Mouse (Mus musculus) thymus, adult 2 months (tissue): ENCODE results near the gene Plaur. TPM values are rescaled to one million over a fixed set of nuclear protein-coding genes. Genes with fewer than 3 reads are reported as not detected.
"Not testable (repeated sequence)": the region's sequence is repeated elsewhere in the genome, so short reads cannot be mapped to it uniquely, and the experiment has no call there.

Source experiments
- DNase-seq: peaks from one replicate; pipeline ENCODE4 v3.0.0; 2021
- H3K27ac ChIP-seq: fragments of 200-500 bp; 2 replicates; pipeline ENCODE4 v1.5.1; 2012; ENCODE audit warnings: low read length, control low read depth; ENCODE audit not compliant: control insufficient read depth, insufficient read depth
- H3K27me3 ChIP-seq: fragments of 200-500 bp; 2 replicates; pipeline ENCODE4 v1.6.1; 2012; ENCODE audit warnings: mild to moderate bottlenecking, low read length, moderate library complexity, mixed read lengths; ENCODE audit not compliant: control insufficient read depth, insufficient read depth
- H3K36me3 ChIP-seq: fragments of 200-500 bp; 2 replicates; pipeline ENCODE4 v1.6.1; 2012; ENCODE audit warnings: mild to moderate bottlenecking, low read length, moderate library complexity; ENCODE audit not compliant: control insufficient read depth, insufficient read depth
- H3K4me1 ChIP-seq: fragments of 200-500 bp; replicated peaks from 2 replicates; pipeline ENCODE4 v1.6.1; 2012; ENCODE audit warnings: low read length; ENCODE audit not compliant: control insufficient read depth, insufficient read depth
- H3K4me3 ChIP-seq: fragments of 200-500 bp; 2 replicates; pipeline ENCODE4 v1.5.1; 2012; ENCODE audit warnings: mild to moderate bottlenecking, low read length, control low read depth, moderate library complexity; ENCODE audit not compliant: control insufficient read depth, insufficient read depth
- CTCF ChIP-seq: fragments of 200-500 bp; IDR thresholded peaks from 2 replicates; pipeline ENCODE4 v1.5.1; 2012; ENCODE audit warnings: mild to moderate bottlenecking, control low read depth, low read length, moderate library complexity, borderline replicate concordance; ENCODE audit not compliant: control insufficient read depth, poor library complexity, insufficient read depth; ENCODE audit errors: extremely low read depth
- POLR2A ChIP-seq: fragments of 200-500 bp; IDR thresholded peaks from 2 replicates; pipeline ENCODE4 v1.6.1; 2012; ENCODE audit warnings: mild to moderate bottlenecking, low read length, control low read depth, moderate library complexity; ENCODE audit not compliant: control insufficient read depth, poor library complexity, insufficient read depth; ENCODE audit errors: extremely low read depth
- WGBS: fragments of 180-500 bp; shearing (Covaris S2); methylation state at CpG from one replicate; pipeline ENCODE4 v1.1.7; 2018; 5-methylcytosine and 5-hydroxymethylcytosine counted together
- polyA plus RNA-seq: library from polyadenylated mRNA; depleted of rRNA; stranded (reverse); fragments of >200 nt; gene quantifications from 2 replicates; pipeline ENCODE4 v1.2.3, GENCODE M21; 2012; rRNA removed

Gene Plaur
- polyA plus RNA-seq, 1 experiment, result 9.5 TPM

- Histone ChIP-seq H3K4me1 (no peaks in the 10 kb centered on the region), H3K4me3 (no peak overlapping the region), H3K27ac (no peak overlapping the region), H3K36me3 (no peaks in the 10 kb centered on the region), H3K27me3 (no peaks in the 10 kb centered on the region)
- WGBS, result 80% methylated on average over 3 of the region's 3 CpGs
- no peak for TF ChIP-seq POLR2A
- TF ChIP-seq CTCF, result no peak
- no peak for DNase-seq
These were observed 56.8 kb downstream of the Plaur start for GRCm38 (mm10) chr7:24519130-24519529.

- H3K27ac ChIP-seq, H3K4me1 ChIP-seq, H3K36me3 ChIP-seq, H3K4me3 ChIP-seq, DNase-seq, H3K27me3 ChIP-seq: not testable (repeated sequence)
- 91% methylated on average over 10 of the region's 10 CpGs for WGBS
These were observed 57.8 kb downstream of the Plaur start for GRCm38 (mm10) chr7:24520054-24520453.

DNA sequence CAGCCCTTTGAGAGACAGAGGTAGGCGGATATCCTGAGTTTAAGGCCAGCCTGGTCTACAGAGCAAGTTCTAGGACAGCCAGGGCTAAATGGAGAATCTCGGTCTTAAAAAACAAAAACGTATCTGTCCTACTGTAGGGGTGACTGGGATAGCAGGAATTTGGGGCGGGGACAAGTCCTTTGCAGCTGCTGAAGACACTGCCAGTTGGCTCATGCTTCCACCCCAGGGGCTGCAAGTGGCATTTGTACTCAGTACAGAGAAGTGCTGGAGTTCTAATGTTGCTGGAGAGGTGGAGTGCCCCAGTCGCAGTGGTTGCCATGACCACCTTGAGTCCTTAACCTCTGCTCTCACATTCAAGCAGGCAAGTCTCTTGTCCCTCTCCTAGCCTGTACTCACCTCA, 60.5 kb downstream of the Plaur start:
- WGBS, result 69% methylated on average over 5 of the region's 5 CpGs
- Histone ChIP-seq H3K4me3 (no peak overlapping the region), H3K36me3 (no peaks in the 10 kb centered on the region), H3K4me1 (no peaks in the 10 kb centered on the region; the same call in 1 of the 2 replicates), H3K27ac (no peak overlapping the region), H3K27me3 (no peaks in the 10 kb centered on the region)
- no peak for TF ChIP-seq POLR2A
- TF ChIP-seq CTCF, result no peak
- DNase-seq, result no peak

GRCm38 (mm10) chr7:24523723-24524122, 61.4 kb downstream of the Plaur start:
- no peaks in the 10 kb centered on the region for H3K27me3 ChIP-seq
- WGBS, result 75% methylated on average over 6 of the region's 6 CpGs
- no peak overlapping the region for H3K4me3 ChIP-seq
- H3K27ac ChIP-seq, result no peak overlapping the region
- no peak for TF ChIP-seq POLR2A
- no peak for TF ChIP-seq CTCF
- DNase-seq, result no peak
- H3K4me1 ChIP-seq, result no peaks in the 10 kb centered on the region; the same call in 1 of the 2 replicates
- no peaks in the 10 kb centered on the region for H3K36me3 ChIP-seq

- Histone ChIP-seq H3K36me3 (no peaks in the 10 kb centered on the region), H3K4me1 (peaks cover 6% of the 10 kb centered on the region), H3K27me3 (no peaks in the 10 kb centered on the region), H3K4me3 (no peak overlapping the region), H3K27ac (no peak overlapping the region)
- TF ChIP-seq CTCF (no peak), POLR2A (no peak)
- no peak for DNase-seq
- WGBS, result 81% methylated on average over 6 of the region's 6 CpGs
These were observed 62.7 kb downstream of the Plaur start for GRCm38 (mm10) chr7:24524978-24525377.

Other genes with a start within 250 kb of the Plaur start
- gene Zfp109, start 224.9 kb upstream of the Plaur start, polyA plus RNA-seq, result 2.3 and 2.6 TPM in 2 replicates
- gene Zfp108, start 207.7 kb upstream of the Plaur start, polyA plus RNA-seq, result 0.34 and 0.43 TPM in 2 replicates
- 1.2 and 1.7 TPM in 2 replicates for gene Zfp93, start 192.1 kb upstream of the Plaur start, polyA plus RNA-seq
- gene Zfp61, start 161.3 kb upstream of the Plaur start, polyA plus RNA-seq, result 16.1 and 22.6 TPM in 2 replicates
- gene Zfp94, start 145.8 kb upstream of the Plaur start, polyA plus RNA-seq, result 6.2 and 6.8 TPM in 2 replicates
- gene Tescl, start 128.5 kb upstream of the Plaur start, polyA plus RNA-seq, result 0.12 TPM in 1 of 2 replicates, not detected in the other
- gene Lypd5, start 113.3 kb upstream of the Plaur start, polyA plus RNA-seq, result 0.85 and 1.00 TPM in 2 replicates
- 402 and 429 TPM in 2 replicates for gene Kcnn4, start 92.2 kb upstream of the Plaur start, polyA plus RNA-seq
- gene Smg9, start 62.9 kb upstream of the Plaur start, polyA plus RNA-seq, result 166 and 168 TPM in 2 replicates
- 0.97 and 3.0 TPM in 2 replicates for gene Irgc1, start 10.2 kb upstream of the Plaur start, polyA plus RNA-seq
- 6.4 and 7.1 TPM in 2 replicates for gene Cadm4, start 19.5 kb downstream of the Plaur start, polyA plus RNA-seq
- 14.4 and 18.7 TPM in 2 replicates for gene Zfp428, start 44.5 kb downstream of the Plaur start, polyA plus RNA-seq
- gene AC161166.1, start 50.0 kb downstream of the Plaur start, polyA plus RNA-seq, result 0.08 TPM in 1 of 2 replicates, not detected in the other
- gene Irgq, start 68.2 kb downstream of the Plaur start, polyA plus RNA-seq, result 34.7 and 36.6 TPM in 2 replicates
- 3.6 and 5.4 TPM in 2 replicates for gene Pinlyp, start 83.6 kb downstream of the Plaur start, polyA plus RNA-seq
- gene Xrcc1, start 83.8 kb downstream of the Plaur start, polyA plus RNA-seq, result 115 and 116 TPM in 2 replicates
- gene Ethe1, start 125.1 kb downstream of the Plaur start, polyA plus RNA-seq, result 43.3 and 45.9 TPM in 2 replicates
- 0.24 and 0.98 TPM in 2 replicates for gene Zfp575, start 125.2 kb downstream of the Plaur start, polyA plus RNA-seq
- 10.7 and 11.5 TPM in 2 replicates for gene Phldb3, start 148.3 kb downstream of the Plaur start, polyA plus RNA-seq
- 4.2 and 4.7 TPM in 2 replicates for gene Lypd3, start 174.1 kb downstream of the Plaur start, polyA plus RNA-seq
- 0.38 TPM in 1 of 2 replicates, not detected in the other for gene Tex101, start 214.2 kb downstream of the Plaur start, polyA plus RNA-seq
- gene BC049730, start 246.8 kb downstream of the Plaur start, polyA plus RNA-seq, result not detected in 2 replicates